Mouse (Mus musculus): ENCODE results near the gene Galnt4.

Galnt4 gene

DNA sequence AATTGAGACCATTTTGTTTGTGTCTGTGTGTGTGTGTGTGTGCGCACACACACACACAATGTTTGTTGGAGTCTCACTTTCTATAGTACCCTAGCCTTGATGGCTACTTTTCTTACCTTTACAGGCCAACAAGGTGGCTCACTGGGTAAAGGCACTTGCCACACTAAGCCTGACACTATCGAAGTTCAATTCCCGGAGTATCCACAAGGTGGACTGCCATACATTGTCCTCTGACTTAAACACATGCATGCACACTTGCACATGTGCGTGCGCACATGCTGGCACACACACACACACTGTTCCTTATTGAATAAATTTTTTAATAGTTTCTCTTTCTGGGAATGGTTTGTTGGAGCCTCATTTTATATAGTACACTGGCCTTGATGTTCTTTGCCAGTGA lies 48.8 kb downstream of the Galnt4 start:
- peak in 1 of 2 experiments; percentile 11 for DNase-seq (ENCODE audit: low spot score in 2 of 2)

DNA sequence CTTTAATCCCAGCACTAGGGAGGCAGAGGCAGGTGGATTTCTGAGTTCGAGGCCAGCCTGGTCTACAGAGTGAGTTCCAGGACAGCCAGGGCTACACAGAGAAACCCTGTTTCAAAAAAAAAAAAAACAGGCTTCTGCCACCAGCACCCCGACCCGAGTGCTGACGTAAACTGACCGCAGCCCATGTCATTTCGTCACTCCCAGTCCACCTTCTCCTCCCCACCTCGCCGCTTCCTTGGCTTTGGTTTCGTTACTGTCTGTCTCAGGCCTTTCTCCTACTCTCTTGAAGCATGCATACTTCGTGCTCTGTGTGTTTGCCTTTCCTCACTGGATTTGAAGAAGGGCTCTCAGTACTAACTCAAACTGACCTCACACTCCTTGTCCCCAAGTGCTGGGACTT lies 49.7 kb downstream of the Galnt4 start:
- DNase-seq (ENCODE audit: low spot score in 2 of 2) = peak in 1 of 2 experiments; percentile 7

DNA sequence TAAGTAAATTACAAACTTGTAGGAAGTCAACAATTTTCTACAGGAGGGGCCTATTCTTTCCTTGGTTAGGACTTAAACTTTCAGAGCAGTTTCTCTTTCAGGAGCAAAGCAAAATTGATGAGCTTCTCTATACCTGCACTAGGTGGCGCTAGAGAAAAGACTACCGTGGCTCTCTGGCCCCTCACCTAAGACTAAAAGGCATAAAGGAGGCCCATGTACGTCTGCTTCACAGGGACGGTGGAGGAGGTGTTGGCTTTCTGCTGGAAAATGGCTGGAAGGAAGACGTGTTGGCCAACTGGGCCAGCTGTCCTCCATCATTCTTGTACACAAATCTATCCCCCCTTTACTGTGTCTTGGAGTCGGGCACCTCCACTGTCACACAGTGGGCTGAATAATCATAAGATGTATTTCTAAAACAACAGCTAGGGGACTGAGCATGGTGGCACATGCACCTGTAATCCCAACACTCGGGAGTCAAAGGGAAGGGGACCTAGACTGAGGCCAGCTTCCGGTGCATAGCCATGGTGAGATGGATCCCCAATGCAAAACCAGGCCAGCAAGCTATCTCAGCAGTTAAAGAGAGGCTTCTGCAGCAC lies 54.1 kb downstream of the Galnt4 start:
- DNase-seq (ENCODE audit: low spot score in 2 of 2) = no peak

Measured in right cerebral cortex, postnatal 10 days (tissue).